Mouse (Mus musculus) central nervous system, embryonic 14 days (tissue): ENCODE results near the gene Foxp1. TPM values are rescaled to one million over a fixed set of nuclear protein-coding genes. Genes with fewer than 3 reads are reported as not detected.

Experiments used
- polyA plus RNA-seq: library from polyadenylated mRNA; depleted of rRNA; stranded (reverse); fragments of >200 nt; gene quantifications from 2 replicates; pipeline ENCODE4 v1.2.3, GENCODE M21; 2012; rRNA removed

Foxp1 gene
- polyA plus RNA-seq = 50.5 and 57.0 TPM in 2 replicates

DNA sequence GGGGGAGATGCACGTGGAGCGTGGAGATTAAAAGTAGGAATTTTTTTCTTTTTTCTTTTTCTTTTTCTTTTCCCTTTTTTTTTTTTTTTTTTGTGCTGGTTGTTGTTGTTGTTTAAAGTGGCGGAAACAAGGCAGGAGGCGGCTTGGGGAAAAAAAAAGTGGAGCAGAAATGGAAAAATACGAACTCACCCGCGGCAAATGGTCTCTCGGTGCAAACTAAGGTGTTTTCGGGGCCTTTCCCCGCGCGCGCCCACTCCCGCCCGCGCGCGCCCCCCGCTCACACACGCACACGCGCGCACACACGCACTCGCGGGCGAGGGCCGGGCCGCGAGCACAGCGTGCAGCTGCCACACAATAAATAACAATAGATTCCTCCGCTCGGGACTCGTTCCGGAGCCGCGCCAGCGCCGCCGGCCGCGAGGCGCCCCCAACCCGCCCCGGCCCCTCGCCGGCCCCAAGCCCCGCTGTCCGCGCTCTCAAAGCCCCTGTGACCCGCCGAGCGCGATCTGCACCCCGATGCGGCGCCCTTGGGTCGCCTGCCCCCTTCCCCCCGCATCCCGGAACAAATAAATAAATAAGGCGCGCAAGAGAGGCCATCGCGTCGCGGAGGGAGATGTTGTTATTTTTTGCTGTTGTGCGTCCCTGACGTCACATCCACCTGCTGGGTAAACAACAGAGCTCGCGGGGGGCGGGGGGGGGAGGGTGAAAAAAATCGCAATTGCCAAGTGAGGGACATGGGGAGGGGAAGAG is at the start of gene Foxp1:
Foxp1 (minus strand) TSS at position 363 of the 750 bp plus-strand sequence.

Other genes starting within 250 kb of the Foxp1 start
- gene Eif4e3, start 144.1 kb upstream of the Foxp1 start, polyA plus RNA-seq = 13.9 and 14.1 TPM in 2 replicates
- gene Gm20696, start 144.1 kb upstream of the Foxp1 start, polyA plus RNA-seq = 1.1 and 1.2 TPM in 2 replicates
- gene Gpr27, start 170.0 kb upstream of the Foxp1 start, polyA plus RNA-seq = 25.3 and 27.5 TPM in 2 replicates
- gene Prok2, start 203.7 kb upstream of the Foxp1 start, polyA plus RNA-seq = 0.20 and 0.30 TPM in 2 replicates